Mouse (Mus musculus) layer of hippocampus, adult 8-10 months (tissue): ENCODE measurements around the gene Olfr1118. TPM values are rescaled to one million over a fixed set of nuclear protein-coding genes. Genes with fewer than 3 reads are reported as not detected.
"Not testable (repeated sequence)": the region's sequence is repeated elsewhere in the genome, so short reads cannot be mapped to it uniquely, and the experiment has no call there.

Experiments used
- DNase-seq, 2 experiments: peaks; one replicate each; pipeline ENCODE4 v3.0.0; 2022; ENCODE audit warnings: low spot score in 2 of 2
- total RNA-seq, 4 experiments: library from RNA; stranded (reverse); gene quantifications; 2 replicates each; pipeline ENCODE4 v1.2.4; 2022

Gene Olfr1118
- not detected for total RNA-seq

DNA sequence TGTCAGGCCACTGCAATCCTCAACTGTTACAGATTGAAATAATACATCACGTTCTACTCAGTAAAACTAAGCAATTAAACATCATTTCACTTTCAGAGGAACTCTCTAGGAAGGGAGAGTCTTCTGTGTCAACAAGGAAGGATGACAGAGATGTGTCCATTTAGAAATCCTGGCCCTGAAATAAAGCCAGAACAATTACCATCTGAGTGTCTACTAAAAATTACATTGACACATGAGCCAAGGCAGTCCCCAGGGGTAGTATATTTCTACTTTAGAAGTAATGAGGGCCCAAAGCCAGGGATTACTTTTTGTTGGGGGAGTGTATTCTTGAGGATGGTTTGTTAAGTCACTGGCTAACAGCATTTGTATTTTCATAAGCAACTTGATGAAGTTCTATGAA is at the start of gene Olfr1118:
Gene Olfr1118, plus strand, starts transcription at position 301 of the 400 bp plus-strand sequence.
- DNase-seq, result no peak

DNA sequence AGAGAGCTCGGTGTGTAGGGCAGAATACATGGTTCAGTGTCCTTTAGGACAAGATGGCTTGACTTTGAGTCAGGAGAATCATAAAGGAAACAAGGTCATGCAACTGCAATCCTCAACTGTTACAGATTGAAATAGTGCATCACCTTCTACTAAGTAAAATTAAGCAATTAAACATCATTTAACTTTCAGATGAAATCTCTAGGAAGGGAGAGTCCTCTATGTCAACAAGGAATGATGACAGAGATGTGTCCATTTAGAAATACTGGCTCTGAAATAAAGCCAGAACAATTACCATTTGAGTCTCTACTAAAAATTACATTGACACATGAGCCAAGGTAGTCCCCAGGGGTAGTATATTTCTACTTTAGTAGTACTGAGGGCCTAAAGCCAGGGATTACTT is 40.1 kb upstream of the Olfr1118 start, which contains the start of gene Olfr1116:
Gene Olfr1116, plus strand, starts transcription at position 301 of the 400 bp plus-strand sequence.
- no peak for DNase-seq

DNA sequence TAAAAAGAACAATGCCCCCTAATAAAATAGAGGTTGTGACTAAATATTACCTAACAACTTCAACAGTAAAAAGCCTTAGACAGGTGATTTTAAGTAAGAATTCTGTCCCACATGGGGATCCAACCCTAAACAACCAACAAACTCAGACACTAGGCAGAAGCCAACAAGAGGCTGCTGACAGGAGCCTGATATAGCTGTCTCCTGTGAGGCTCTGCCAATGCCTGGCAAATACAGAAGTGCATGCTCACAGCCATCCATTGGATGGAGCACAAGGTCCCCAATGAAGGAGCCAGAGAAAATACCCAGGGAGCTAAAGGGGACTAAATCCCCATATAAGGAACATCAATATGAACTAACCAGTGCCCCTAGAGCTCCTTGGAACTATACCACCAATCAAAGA is 13.4 kb upstream of the Olfr1118 start:
- DNase-seq, result not testable (repeated sequence)

DNA sequence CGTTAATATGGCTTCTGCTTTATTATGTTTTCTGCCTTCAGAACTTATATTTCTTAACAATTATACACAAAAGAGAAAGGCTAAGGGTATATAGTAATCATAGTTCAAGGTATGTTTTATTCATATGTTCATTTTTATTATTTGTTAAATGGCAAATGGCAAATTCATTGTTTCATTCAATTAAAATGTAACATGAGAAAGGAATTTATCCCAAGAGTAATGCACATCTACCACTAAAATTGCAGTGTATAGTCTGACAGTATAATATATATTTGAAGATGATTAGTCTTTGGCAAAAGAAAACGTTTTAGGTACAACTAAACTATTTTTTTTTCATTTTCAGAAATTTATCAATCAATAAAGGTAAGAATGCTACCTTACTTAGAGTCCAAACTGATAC is 47.1 kb downstream of the Olfr1118 start, which contains the start of gene Olfr1120:
Gene Olfr1120, plus strand, starts transcription at position 301 of the 400 bp plus-strand sequence.
- DNase-seq, result no peak

- not testable (repeated sequence) for DNase-seq
Observed at GRCm38 (mm10) chr2:87360121-87360520, 52.7 kb downstream of the Olfr1118 start.

Other genes with a start within 250 kb of the Olfr1118 start
- not detected for gene Olfr1107, start 231.8 kb upstream of the Olfr1118 start, total RNA-seq
- not detected for gene Olfr1109, start 211.6 kb upstream of the Olfr1118 start, total RNA-seq
- not detected for gene Olfr259, start 193.0 kb upstream of the Olfr1118 start, total RNA-seq
- not detected for gene Olfr1110, start 167.3 kb upstream of the Olfr1118 start, total RNA-seq
- not detected for gene Olfr1111, start 155.0 kb upstream of the Olfr1118 start, total RNA-seq
- not detected for gene Olfr1112, start 119.8 kb upstream of the Olfr1118 start, total RNA-seq
- not detected for gene Olfr1113, start 98.6 kb upstream of the Olfr1118 start, total RNA-seq
- not detected for gene Olfr1115, start 59.6 kb upstream of the Olfr1118 start, total RNA-seq
- gene Olfr1116, start 40.0 kb upstream of the Olfr1118 start, total RNA-seq, result not detected
- not detected for gene Olfr1120, start 47.2 kb downstream of the Olfr1118 start, total RNA-seq
- not detected for gene Olfr1121, start 62.3 kb downstream of the Olfr1118 start, total RNA-seq
- under 1 TPM in 3 of 4 experiments, not detected in 1; 0.09 to 0.14 (median 0.10) TPM for gene Olfr1122, start 78.3 kb downstream of the Olfr1118 start, total RNA-seq
- not detected for gene Olfr1123, start 109.1 kb downstream of the Olfr1118 start, total RNA-seq
- not detected for gene Olfr1124, start 122.7 kb downstream of the Olfr1118 start, total RNA-seq
- not detected for gene Olfr1126, start 146.4 kb downstream of the Olfr1118 start, total RNA-seq
- not detected for gene Pramel7, start 189.5 kb downstream of the Olfr1118 start, total RNA-seq
- not detected for gene Pramel6, start 199.0 kb downstream of the Olfr1118 start, total RNA-seq
- gene Olfr153, start 224.2 kb downstream of the Olfr1118 start, total RNA-seq, result under 1 TPM in 2 of 4 experiments, not detected in 2; 0.33 to 0.49 TPM
- not detected for gene Olfr1128, start 238.0 kb downstream of the Olfr1118 start, total RNA-seq